Mouse (Mus musculus) MEL (cell line): Measurements from ENCODE around the gene Asb16. TPM values are rescaled to one million over a fixed set of nuclear protein-coding genes. Genes with fewer than 3 reads are reported as not detected.

Experiments
- DNase-seq: peaks from one replicate; pipeline ENCODE4 v3.0.0; 2011; ENCODE audit warnings: low read depth, low spot score
- H3K27ac ChIP-seq: 2 replicates; pipeline ENCODE4 v1.5.1; 2012; ENCODE audit warnings: low read depth, mild to moderate bottlenecking, control low read depth, low read length, moderate library complexity; ENCODE audit not compliant: control insufficient read depth
- H3K27me3 ChIP-seq, 2 experiments: fragments of 150-350 bp in 1 of 2; sonication (generic) in 1 of 2; 2 replicates each; pipeline ENCODE4 v1.6.1; 2012; ENCODE audit warnings: low read length in 2 of 2, mild to moderate bottlenecking in 2 of 2, improper control_type of control experiment in 1 of 2, moderate library complexity in 1 of 2; ENCODE audit not compliant: insufficient read depth in 2 of 2, control insufficient read depth in 1 of 2
- H3K36me3 ChIP-seq, 2 experiments: 2 replicates each; pipeline ENCODE4 v1.6.1; 2012 to 2014; ENCODE audit warnings: low read length in 2 of 2, improper control_type of control experiment in 1 of 2, inconsistent platforms in 1 of 2, mild to moderate bottlenecking in 1 of 2; ENCODE audit not compliant: insufficient read depth in 2 of 2, control insufficient read depth in 1 of 2
- H3K4me1 ChIP-seq, 2 experiments: fragments of 150-350 bp in 1 of 2; sonication (generic) in 1 of 2; 2 replicates each; pipeline ENCODE4 v1.6.1; 2012; ENCODE audit warnings: low read length in 2 of 2, improper control_type of control experiment in 1 of 2, mild to moderate bottlenecking in 1 of 2; ENCODE audit not compliant: insufficient read depth in 2 of 2, control insufficient read depth in 1 of 2
- H3K4me3 ChIP-seq, 2 experiments: fragments of 150-350 bp in 1 of 2; sonication (generic) in 1 of 2; 2 replicates each; pipeline ENCODE4 v1.5.1; 2012; ENCODE audit warnings: low read depth in 2 of 2, low read length in 2 of 2, mild to moderate bottlenecking in 2 of 2, moderate library complexity in 2 of 2, control low read depth in 1 of 2, improper control_type of control experiment in 1 of 2; ENCODE audit not compliant: control insufficient read depth in 1 of 2, insufficient read depth in 1 of 2
- H3K79me2 ChIP-seq: 2 replicates; pipeline ENCODE4 v1.6.1; 2012; ENCODE audit warnings: mild to moderate bottlenecking, low read length, moderate library complexity; ENCODE audit not compliant: control insufficient read depth, poor library complexity, insufficient read depth
- H3K9ac ChIP-seq: 2 replicates; pipeline ENCODE4 v1.6.1; 2012; ENCODE audit warnings: low read depth, mild to moderate bottlenecking, control low read depth, low read length, moderate library complexity; ENCODE audit not compliant: control insufficient read depth, poor library complexity, severe bottlenecking
- H3K9me3 ChIP-seq: fragments of 150-350 bp; sonication (generic); replicated peaks from 2 replicates; pipeline ENCODE4 v1.6.1; 2012; ENCODE audit warnings: mild to moderate bottlenecking, low read length, improper control_type of control experiment, moderate library complexity; ENCODE audit not compliant: insufficient read depth
- E2F4 ChIP-seq: IDR thresholded peaks from 2 replicates; pipeline ENCODE4 v1.6.1; 2011; ENCODE audit warnings: low read depth, low read length, improper control_type of control experiment, borderline replicate concordance
- ELF1 ChIP-seq: IDR thresholded peaks from 2 replicates; pipeline ENCODE4 v1.6.1; 2014; ENCODE audit warnings: low read depth, mild to moderate bottlenecking, inconsistent platforms, low read length, improper control_type of control experiment, moderate library complexity
- EP300 ChIP-seq, 2 experiments: IDR thresholded peaks; 2 replicates each; pipeline ENCODE4 v1.6.1; 2011; ENCODE audit warnings: improper control_type of control experiment in 2 of 2, low read length in 2 of 2, low read depth in 1 of 2, mild to moderate bottlenecking in 1 of 2
- ETS1 ChIP-seq: IDR thresholded peaks from 2 replicates; pipeline ENCODE4 v1.6.1; 2012; ENCODE audit warnings: low read depth, mild to moderate bottlenecking, inconsistent platforms, low read length, improper control_type of control experiment, moderate library complexity
- MAX ChIP-seq: IDR thresholded peaks from 2 replicates; pipeline ENCODE4 v1.6.1; 2011; ENCODE audit warnings: low read length, improper control_type of control experiment
- MEF2A ChIP-seq: IDR thresholded peaks from 2 replicates; pipeline ENCODE4 v1.6.1; 2014; ENCODE audit warnings: low read depth, mild to moderate bottlenecking, inconsistent platforms, low read length, improper control_type of control experiment; ENCODE audit not compliant: poor library complexity, insufficient replicate concordance, severe bottlenecking; ENCODE audit errors: extremely low read depth
- MXI1 ChIP-seq: IDR thresholded peaks from 2 replicates; pipeline ENCODE4 v1.6.1; 2011; ENCODE audit warnings: mild to moderate bottlenecking, low read depth, low read length, improper control_type of control experiment
- MYB ChIP-seq: IDR thresholded peaks from 2 replicates; pipeline ENCODE4 v1.6.1; 2011; ENCODE audit warnings: mild to moderate bottlenecking, low read depth, low read length, improper control_type of control experiment
- NELFE ChIP-seq: IDR thresholded peaks from 2 replicates; pipeline ENCODE4 v1.6.1; 2011; ENCODE audit warnings: low read depth, low read length, improper control_type of control experiment
- NRF1 ChIP-seq: IDR thresholded peaks from 2 replicates; pipeline ENCODE4 v1.6.1; 2014; ENCODE audit warnings: low read depth, mild to moderate bottlenecking, inconsistent platforms, low read length, improper control_type of control experiment, moderate library complexity; ENCODE audit not compliant: poor library complexity, insufficient read depth, severe bottlenecking
- POLR2AphosphoS2 ChIP-seq: IDR thresholded peaks from 2 replicates; pipeline ENCODE4 v1.6.1; 2011; ENCODE audit warnings: low read length, improper control_type of control experiment
- POLR2AphosphoS5 ChIP-seq: IDR thresholded peaks from 2 replicates; pipeline ENCODE4 v1.6.1; 2012; ENCODE audit warnings: low read depth, borderline replicate concordance, mild to moderate bottlenecking, inconsistent platforms, low read length, moderate library complexity, mixed read lengths
- SIN3A ChIP-seq: IDR thresholded peaks from 2 replicates; pipeline ENCODE4 v1.6.1; 2012; ENCODE audit warnings: low read length, improper control_type of control experiment, inconsistent platforms
- SMC3 ChIP-seq: IDR thresholded peaks from 2 replicates; pipeline ENCODE4 v1.6.1; 2011; ENCODE audit warnings: low read depth, low read length, improper control_type of control experiment
- TAL1 ChIP-seq: IDR thresholded peaks from 2 replicates; pipeline ENCODE4 v1.6.1; 2012; ENCODE audit warnings: mild to moderate bottlenecking, inconsistent platforms, low read length, moderate library complexity, mixed read lengths
- UBTF ChIP-seq: IDR thresholded peaks from 2 replicates; pipeline ENCODE4 v1.6.1; 2012; ENCODE audit warnings: low read depth, mild to moderate bottlenecking, inconsistent platforms, low read length, improper control_type of control experiment, moderate library complexity, borderline replicate concordance; ENCODE audit not compliant: insufficient read depth
- ZC3H11A ChIP-seq: IDR thresholded peaks from 2 replicates; pipeline ENCODE4 v1.6.1; 2012; ENCODE audit warnings: low read depth, mild to moderate bottlenecking, inconsistent platforms, low read length, improper control_type of control experiment
- ZNF384 ChIP-seq: IDR thresholded peaks from 2 replicates; pipeline ENCODE4 v1.6.1; 2012; ENCODE audit warnings: low read depth, mild to moderate bottlenecking, inconsistent platforms, low read length, improper control_type of control experiment
- polyA plus RNA-seq, 2 experiments: library from polyadenylated mRNA; stranded (reverse) in 1 of 2; unstranded in 1 of 2; fragments of >175 nt in 1 of 2; fragments of >200 nt in 1 of 2; gene quantifications; 2 replicates each; pipeline versions ENCODE4 v1.2.1 to v1.2.4; 2012; ENCODE audit warnings: low replicate concordance in 2 of 2, low read depth in 1 of 2; ENCODE audit not compliant: insufficient read length in 2 of 2, insufficient read depth in 1 of 2, missing spikeins in 1 of 2
- total RNA-seq: library from RNA; depleted of rRNA; stranded (reverse); fragments of 300-350 nt; gene quantifications from 2 replicates; pipeline ENCODE4 v1.2.3, GENCODE M21; 2012

Asb16 gene
- total and polyA plus RNA-seq, 3 experiments, result 4.4 to 8.5 TPM; not detected in 1

- Histone ChIP-seq H3K79me2 (no peaks in the 10 kb centered on the region; the same call in 1 of the 2 replicates), H3K27me3 (no peaks in the 10 kb centered on the region), H3K9me3 (no peaks in the 10 kb centered on the region), H3K27ac (no peak overlapping the region), H3K4me1 (peaks cover 18 to 38% of the 10 kb centered on the region in 2 experiments), H3K36me3 (peaks cover 0 to 12% of the 10 kb centered on the region in 2 experiments; a peak in 2 of 4 replicates), H3K4me3 (no peak overlapping the region), H3K9ac (no peak overlapping the region)
- TF ChIP-seq MXI1 (no peak), EP300 (IDR thresholded peaks at IDR 0.05; ENCODE audit: low read depth in 1 of 2, low read length in 2 of 2) (no peak), ELF1 (no peak), MAX (no peak), NRF1 (no peak), MEF2A (no peak), UBTF (no peak), ZC3H11A (no peak), SMC3 (no peak), ZNF384 (no peak), TAL1 (no peak), MYB (no peak), ETS1 (no peak), POLR2AphosphoS2 (no peak), NELFE (no peak), SIN3A (no peak), E2F4 (no peak), POLR2AphosphoS5 (no peak)
- no peak for DNase-seq
Observed at GRCm38 (mm10) chr11:102226067-102226978, 42.2 kb upstream of the Asb16 start.
